Mouse (Mus musculus): ENCODE results near the gene Nsrp1. TPM values are rescaled to one million over a fixed set of nuclear protein-coding genes. Genes with fewer than 3 reads are reported as not detected.

Nsrp1 gene
- total and polyA plus RNA-seq, 3 experiments: 8.8 to 45.7 (median 17.6) TPM

- Histone ChIP-seq H3K9ac (ENCODE audit: insufficient read depth, low read depth) (no peak overlapping the region), H3K27me3 (replicated peaks) (peaks cover 9% of the 10 kb centered on the region), H3K4me3 (replicated peaks in 1 of 3; ENCODE audit: low read depth in 2 of 3, low read length in 2 of 3, poor library complexity in 1 of 3) (no peak overlapping the region), H3K4me2 (ENCODE audit: insufficient read depth, low read depth, poor library complexity, severe bottlenecking) (no peak overlapping the region), H3K4me1 (ENCODE audit: control insufficient read depth in 1 of 2, insufficient read depth in 2 of 2) (peaks cover 0 to 3% of the 10 kb centered on the region in 2 experiments; a peak in 1 of 4 replicates), H3K79me2 (replicated peaks; ENCODE audit: control insufficient read depth, extremely low read depth, insufficient read depth, poor library complexity, severe bottlenecking) (no peaks in the 10 kb centered on the region), H3K9me3 (replicated peaks; ENCODE audit: low read length) (peaks cover 18% of the 10 kb centered on the region), H3K36me3 (replicated peaks in 1 of 2; ENCODE audit: control insufficient read depth in 1 of 2, insufficient read depth in 1 of 2, low read length in 1 of 2) (no peaks in the 10 kb centered on the region), H3K27ac (ENCODE audit: insufficient read depth, low read depth) (no peak overlapping the region)
- no peak for TF ChIP-seq POLR2AphosphoS2 (IDR thresholded peaks at IDR 0.05; ENCODE audit: low read depth, low read length)
- TF ChIP-seq MAFK (IDR thresholded peaks at IDR 0.05; ENCODE audit: insufficient replicate concordance, low read length): no peak
- no peak for TF ChIP-seq SMC3 (IDR thresholded peaks at IDR 0.05; ENCODE audit: low read depth, low read length)
- TF ChIP-seq BHLHE40 (IDR thresholded peaks at IDR 0.05; ENCODE audit: low read depth, low read length): no peak
- TF ChIP-seq MAX (IDR thresholded peaks at IDR 0.05; ENCODE audit: low read length): no peak
- no peak for TF ChIP-seq USF1 (IDR thresholded peaks at IDR 0.05; ENCODE audit: low read depth, low read length)
- TF ChIP-seq HCFC1 (IDR thresholded peaks at IDR 0.05; ENCODE audit: low read depth, low read length): no peak
- TF ChIP-seq IRF4 (IDR thresholded peaks at IDR 0.05; ENCODE audit: low read depth, low read length): no peak
- TF ChIP-seq EP300 (IDR thresholded peaks at IDR 0.05; ENCODE audit: low read length): no peak
- TF ChIP-seq UBTF (IDR thresholded peaks at IDR 0.05; ENCODE audit: low read depth, low read length): no peak
- TF ChIP-seq JUND (conservative IDR thresholded peaks at IDR 0.05; ENCODE audit: low read depth, low read length): no peak
- TF ChIP-seq ZKSCAN1 (IDR thresholded peaks at IDR 0.05; ENCODE audit: borderline replicate concordance, low read depth, low read length): no peak
- no peak for TF ChIP-seq JUN (IDR thresholded peaks at IDR 0.05; ENCODE audit: insufficient read depth, low read depth, low read length)
- TF ChIP-seq CHD1 (IDR thresholded peaks at IDR 0.05; ENCODE audit: low read depth, low read length): no peak
- TF ChIP-seq E2F4 (IDR thresholded peaks at IDR 0.05; ENCODE audit: insufficient replicate concordance, low read depth, low read length): no peak
- no peak for TF ChIP-seq ETS1 (conservative IDR thresholded peaks at IDR 0.05; ENCODE audit: low read depth, low read length)
- TF ChIP-seq SIN3A (IDR thresholded peaks at IDR 0.05; ENCODE audit: low read length): no peak
- in situ Hi-C loops (cut with MboI; ENCODE audit: low pct_ligation_motif_present, low pct_unique_long_range_greater_than_20kb, low sequenced_read_pairs): no loop called here
- dilution Hi-C loops (cut with MboI; ENCODE audit: extremely low pct_ligation_motif_present, extremely low pct_unique_long_range_greater_than_20kb, low sequenced_read_pairs): no loop called here
- DNase-seq (ENCODE audit: extremely low read depth): no peak
Observed at GRCm38 (mm10) chr11:77089162-77089561, 10.9 kb upstream of the Nsrp1 start.

GRCm38 (mm10) chr11:77087004-77087403, 8.8 kb upstream of the Nsrp1 start:
- H3K27ac ChIP-seq (ENCODE audit: insufficient read depth, low read depth): no peak overlapping the region
- H3K9ac ChIP-seq (ENCODE audit: insufficient read depth, low read depth): no peak overlapping the region
- dilution Hi-C loops (cut with MboI; ENCODE audit: extremely low pct_ligation_motif_present, extremely low pct_unique_long_range_greater_than_20kb, low sequenced_read_pairs) (no loop called here), in situ Hi-C loops (cut with MboI; ENCODE audit: low pct_ligation_motif_present, low pct_unique_long_range_greater_than_20kb, low sequenced_read_pairs) (no loop called here)
- H3K4me2 ChIP-seq (ENCODE audit: insufficient read depth, low read depth, poor library complexity, severe bottlenecking): no peak overlapping the region
- no peaks in the 10 kb centered on the region for H3K36me3 ChIP-seq (replicated peaks in 1 of 2; ENCODE audit: control insufficient read depth in 1 of 2, insufficient read depth in 1 of 2, low read length in 1 of 2)
- DNase-seq (ENCODE audit: extremely low read depth): no peak
- no peaks in the 10 kb centered on the region for H3K79me2 ChIP-seq (replicated peaks; ENCODE audit: control insufficient read depth, extremely low read depth, insufficient read depth, poor library complexity, severe bottlenecking)
- H3K4me3 ChIP-seq (replicated peaks in 1 of 3; ENCODE audit: low read depth in 2 of 3, low read length in 2 of 3, poor library complexity in 1 of 3): no peak overlapping the region
- H3K9me3 ChIP-seq (replicated peaks; ENCODE audit: low read length): peaks cover 18% of the 10 kb centered on the region
- H3K27me3 ChIP-seq (replicated peaks): peaks cover 25% of the 10 kb centered on the region
- TF ChIP-seq TBP (conservative IDR thresholded peaks at IDR 0.05; ENCODE audit: low read depth, low read length): no peak
- no peak for TF ChIP-seq TCF12 (IDR thresholded peaks at IDR 0.05; ENCODE audit: low read depth, low read length)
- TF ChIP-seq MXI1 (IDR thresholded peaks at IDR 0.05; ENCODE audit: low read depth, low read length): no peak
- TF ChIP-seq POLR2A (IDR thresholded peaks at IDR 0.05; ENCODE audit: low read depth, low read length): no peak
- TF ChIP-seq CHD2 (IDR thresholded peaks at IDR 0.05; ENCODE audit: low read length): no peak
- H3K4me1 ChIP-seq (ENCODE audit: control insufficient read depth in 1 of 2, insufficient read depth in 2 of 2): no peaks in the 10 kb centered on the region

All from CH12.LX (cell line).